Mouse (Mus musculus) forebrain, embryonic 12.5 days (tissue): ENCODE results near the gene Fxyd7. TPM values are rescaled to one million over a fixed set of nuclear protein-coding genes. Genes with fewer than 3 reads are reported as not detected.
A peak's percentile ranks its signal among the peaks of the same experiment; 100 is the strongest.

ENCODE experiments used
- ATAC-seq: fragments of 200-750 bp; cut with Nextera tagmentation; 2 replicates; pipeline ENCODE4 v1.8.0; 2017; ENCODE audit warnings: moderate TSS enrichment; ENCODE audit not compliant: low FRiP score
- H3K27ac ChIP-seq: fragments of 300-500 bp; sonication (generic); 2 replicates; pipeline ENCODE4 v1.5.1; 2016; ENCODE audit warnings: mild to moderate bottlenecking
- H3K27me3 ChIP-seq: fragments of 300-500 bp; sonication (generic); 2 replicates; pipeline ENCODE4 v1.6.1; 2016; ENCODE audit warnings: mild to moderate bottlenecking
- H3K36me3 ChIP-seq: fragments of 300-500 bp; sonication (generic); replicated peaks from 2 replicates; pipeline ENCODE4 v1.6.1; 2016; ENCODE audit warnings: mild to moderate bottlenecking
- H3K4me1 ChIP-seq: fragments of 300-500 bp; sonication (generic); 2 replicates; pipeline ENCODE4 v1.6.1; 2016
- H3K4me2 ChIP-seq: fragments of 300-500 bp; sonication (generic); 2 replicates; pipeline ENCODE4 v1.6.1; 2016; ENCODE audit warnings: mild to moderate bottlenecking, moderate library complexity
- H3K4me3 ChIP-seq: fragments of 300-500 bp; sonication (generic); replicated peaks from 2 replicates; pipeline ENCODE4 v1.5.1; 2016; ENCODE audit warnings: mild to moderate bottlenecking
- H3K9ac ChIP-seq: fragments of 300-500 bp; sonication (generic); 2 replicates; pipeline ENCODE4 v1.6.1; 2016; ENCODE audit warnings: mild to moderate bottlenecking
- H3K9me3 ChIP-seq: fragments of 300-500 bp; sonication (generic); 2 replicates; pipeline ENCODE4 v1.6.1; 2016
- WGBS: fragments of 180-500 bp; shearing (Covaris S2); methylation state at CpG from one replicate; pipeline ENCODE4 v1.1.7; 2016; 5-methylcytosine and 5-hydroxymethylcytosine counted together
- polyA plus RNA-seq: library from polyadenylated mRNA; unstranded; fragments of >200 nt; fragmentation: Nextera tagmentation; extraction: Ambion mirVana; gene quantifications from 2 replicates; pipeline ENCODE4 v1.2.1, GENCODE M21; 2016

Fxyd7 gene
- polyA plus RNA-seq, 1 experiment from 2014 or later: 14.3 TPM

GRCm38 (mm10) chr7:31055883-31056282, 4.6 kb upstream of the Fxyd7 start:
- Histone ChIP-seq H3K9ac (no peak overlapping the region), H3K4me3 (no peak overlapping the region), H3K36me3 (no peaks in the 10 kb centered on the region), H3K4me1 (peaks cover 40% of the 10 kb centered on the region), H3K9me3 (no peaks in the 10 kb centered on the region), H3K27ac (no peak overlapping the region), H3K27me3 (peaks cover 53% of the 10 kb centered on the region), H3K4me2 (no peak overlapping the region)
- no peak for ATAC-seq
- WGBS: 32% methylated on average over 3 of the region's 4 CpGs

- Histone ChIP-seq H3K27ac (no peak overlapping the region), H3K9ac (no peak overlapping the region), H3K4me2 (0 out of 2 replicates have a peak overlapping the region, but pooled peaks have one; percentile 8), H3K4me3 (no peak overlapping the region), H3K36me3 (no peaks in the 10 kb centered on the region), H3K9me3 (no peaks in the 10 kb centered on the region), H3K27me3 (peaks cover 58% of the 10 kb centered on the region), H3K4me1 (peaks cover 44% of the 10 kb centered on the region)
- no peak for ATAC-seq
- WGBS: 2% methylated on average over 9 of the region's 10 CpGs
Observed at GRCm38 (mm10) chr7:31055354-31055824, 4.1 kb upstream of the Fxyd7 start.

- WGBS: 45% methylated on average over 11 of the region's 11 CpGs
- Histone ChIP-seq H3K9me3 (0 out of 2 replicates have a peak, but pooled peaks cover 2% of the 10 kb centered on the region), H3K4me1 (peaks cover 50% of the 10 kb centered on the region), H3K27ac (no peak overlapping the region), H3K4me3 (no peak overlapping the region), H3K9ac (no peak overlapping the region), H3K27me3 (peaks cover 64% of the 10 kb centered on the region), H3K4me2 (no peak overlapping the region), H3K36me3 (no peaks in the 10 kb centered on the region)
- ATAC-seq: no peak
Observed at GRCm38 (mm10) chr7:31054661-31055320, 3.5 kb upstream of the Fxyd7 start.

- no peaks in the 10 kb centered on the region for H3K36me3 ChIP-seq
- peaks cover 72% of the 10 kb centered on the region for H3K27me3 ChIP-seq
- 0 out of 2 replicates have a peak, but pooled peaks cover 2% of the 10 kb centered on the region for H3K9me3 ChIP-seq
- 31% methylated on average over 10 of the region's 10 CpGs for WGBS
- no peak overlapping the region for H3K27ac ChIP-seq
- no peak overlapping the region for H3K4me3 ChIP-seq
- ATAC-seq: no peak
- H3K4me1 ChIP-seq: peaks cover 52% of the 10 kb centered on the region
- H3K4me2 ChIP-seq: no peak overlapping the region
- no peak overlapping the region for H3K9ac ChIP-seq
Observed at GRCm38 (mm10) chr7:31053882-31054447, 2.7 kb upstream of the Fxyd7 start.

GRCm38 (mm10) chr7:31052636-31053434, 1.6 kb upstream of the Fxyd7 start:
- Histone ChIP-seq H3K9ac (no peak overlapping the region), H3K36me3 (no peaks in the 10 kb centered on the region), H3K4me2 (peak overlapping the region; percentile 36), H3K4me3 (peak overlapping the region; percentile 25), H3K9me3 (0 out of 2 replicates have a peak, but pooled peaks cover 2% of the 10 kb centered on the region), H3K27me3 (peaks cover 79% of the 10 kb centered on the region), H3K4me1 (peaks cover 52% of the 10 kb centered on the region), H3K27ac (no peak overlapping the region)
- no peak for ATAC-seq
- under 1% methylated on average over 34 of the region's 34 CpGs for WGBS

GRCm38 (mm10) chr7:31052251-31052635, 976 bp upstream of the Fxyd7 start:
- Histone ChIP-seq H3K27me3 (peaks cover 79% of the 10 kb centered on the region), H3K36me3 (no peaks in the 10 kb centered on the region), H3K4me3 (peak overlapping the region; percentile 25), H3K4me2 (peak overlapping the region; percentile 36), H3K4me1 (peaks cover 52% of the 10 kb centered on the region), H3K9me3 (0 out of 2 replicates have a peak, but pooled peaks cover 2% of the 10 kb centered on the region), H3K27ac (no peak overlapping the region), H3K9ac (no peak overlapping the region)
- 2% methylated on average over 22 of the region's 22 CpGs for WGBS
- ATAC-seq: no peak

GRCm38 (mm10) chr7:31050921-31051320, 346 bp downstream of the Fxyd7 start:
- peak; percentile 28; the same call in 1 of the 2 replicates for ATAC-seq
- H3K9ac ChIP-seq: peak overlapping the region; percentile 33; the same call in 1 of the 2 replicates

GRCm38 (mm10) chr7:31050487-31050886, 780 bp downstream of the Fxyd7 start:
- 2% methylated on average over 6 of the region's 6 CpGs for WGBS
- H3K9ac ChIP-seq: no peak overlapping the region; the same call in 1 of the 2 replicates
- peaks cover 50% of the 10 kb centered on the region for H3K4me1 ChIP-seq
- H3K9me3 ChIP-seq: 0 out of 2 replicates have a peak, but pooled peaks cover 2% of the 10 kb centered on the region
- peaks cover 72% of the 10 kb centered on the region for H3K27me3 ChIP-seq
- H3K27ac ChIP-seq: 0 out of 2 replicates have a peak overlapping the region, but pooled peaks have one; percentile 42
- peak overlapping the region; percentile 54 for H3K4me2 ChIP-seq
- ATAC-seq: 0 out of 2 replicates have a peak, but pooled peaks have one; percentile 9
- H3K4me3 ChIP-seq: peak overlapping the region; percentile 31
- H3K36me3 ChIP-seq: no peaks in the 10 kb centered on the region

More at GRCm38 (mm10) chr7:31050921-31051320, 346 bp downstream of the Fxyd7 start:
- peaks cover 52% of the 10 kb centered on the region for H3K4me1 ChIP-seq
- peak overlapping the region; percentile 54 for H3K4me2 ChIP-seq
- H3K27me3 ChIP-seq: peaks cover 72% of the 10 kb centered on the region
- no peaks in the 10 kb centered on the region for H3K36me3 ChIP-seq
- no peak overlapping the region for H3K27ac ChIP-seq
- 2% methylated on average over 9 of the region's 9 CpGs for WGBS
- H3K4me3 ChIP-seq: peak overlapping the region; percentile 31
- H3K9me3 ChIP-seq: 0 out of 2 replicates have a peak, but pooled peaks cover 2% of the 10 kb centered on the region

GRCm38 (mm10) chr7:31049846-31050281, 1.4 kb downstream of the Fxyd7 start:
- peak overlapping the region; percentile 42 for H3K27ac ChIP-seq
- peak overlapping the region; percentile 25; the same call in 1 of the 2 replicates for H3K9ac ChIP-seq
- H3K4me1 ChIP-seq: peaks cover 44% of the 10 kb centered on the region
- 3% methylated on average over 11 of the region's 15 CpGs for WGBS
- peaks cover 71% of the 10 kb centered on the region for H3K27me3 ChIP-seq
- H3K9me3 ChIP-seq: 0 out of 2 replicates have a peak, but pooled peaks cover 2% of the 10 kb centered on the region
- no peaks in the 10 kb centered on the region for H3K36me3 ChIP-seq
- peak overlapping the region; percentile 31 for H3K4me3 ChIP-seq
- peak overlapping the region; percentile 54 for H3K4me2 ChIP-seq
- peak; percentile 55 for ATAC-seq

GRCm38 (mm10) chr7:31049135-31049845, 2.0 kb downstream of the Fxyd7 start:
- 19% methylated on average over 5 of the region's 5 CpGs for WGBS
- Histone ChIP-seq H3K9me3 (0 out of 2 replicates have a peak, but pooled peaks cover 2% of the 10 kb centered on the region), H3K27me3 (peaks cover 71% of the 10 kb centered on the region), H3K4me2 (peak overlapping the region; percentile 54), H3K4me3 (peak overlapping the region; percentile 31), H3K27ac (peak overlapping the region; percentile 42; the same call in 1 of the 2 replicates), H3K4me1 (peaks cover 41% of the 10 kb centered on the region), H3K36me3 (no peaks in the 10 kb centered on the region), H3K9ac (0 out of 2 replicates have a peak overlapping the region, but pooled peaks have one; percentile 25)
- peak; percentile 12; the same call in 1 of the 2 replicates for ATAC-seq

GRCm38 (mm10) chr7:31042431-31042910, 8.8 kb downstream of the Fxyd7 start, which contains the start of gene Fxyd5:
Fxyd5 (minus strand) TSS chr7:31042481.
- ATAC-seq: no peak
- Histone ChIP-seq H3K4me1 (peaks cover 6% of the 10 kb centered on the region), H3K4me3 (peak within 1 kb of the TSS; percentile 19; the same call in 1 of the 2 replicates), H3K9ac (peak within 1 kb of the TSS; percentile 36; the same call in 1 of the 2 replicates), H3K27ac (no peak within 1 kb of the TSS), H3K27me3 (peaks cover 53% of the 10 kb centered on the region), H3K9me3 (no peaks in the 10 kb centered on the region), H3K36me3 (no peaks in the 10 kb centered on the region), H3K4me2 (peak within 1 kb of the TSS; percentile 38)
- 30% methylated on average over 10 of the region's 10 CpGs for WGBS
